Mouse (Mus musculus) small intestine, adult 2 months (tissue): Measurements from ENCODE around the gene Syndig1.

Experiments
- CTCF ChIP-seq: fragments of 200-500 bp; IDR thresholded peaks from 2 replicates; pipeline ENCODE4 v1.5.1; 2012; ENCODE audit warnings: low read depth, mild to moderate bottlenecking, control low read depth, inconsistent platforms, low read length, moderate library complexity, mixed read lengths; ENCODE audit not compliant: insufficient replicate concordance, insufficient read length; ENCODE audit errors: extremely low read depth
- POLR2A ChIP-seq: fragments of 200-500 bp; IDR thresholded peaks from 2 replicates; pipeline ENCODE4 v1.6.1; 2012; ENCODE audit warnings: low read depth, mild to moderate bottlenecking, control low read depth, inconsistent platforms, low read length, moderate library complexity

- TF ChIP-seq CTCF, result no peak
- TF ChIP-seq POLR2A, result no peak
These were observed 6.1 kb downstream of the Syndig1 start for GRCm38 (mm10) chr2:149835091-149835490.
